In genomic region chr12:76495381-76495780, GRCm38 (mm10) we compare ENCODE assay signal across 15 mouse cellular contexts.
"Had no signal": no experiment of that assay in that cellular context is flagged by ENCODE, and none has a peak within 500 bp of the region (broad histone marks: within the 10 kb centered on the region; RNA-seq: fewer than 3 reads in every experiment).

No protein-coding gene starts in this region.

- H3K4me2 ChIP-seq: neural tube, embryonic 15.5 days; stomach, embryonic 15.5 days had no signal

- H3K36me3 ChIP-seq: neural tube, embryonic 15.5 days; stomach, embryonic 15.5 days had no signal

- H3K4me1 ChIP-seq: neural tube, embryonic 15.5 days had no signal

- H3K9ac ChIP-seq: neural tube, embryonic 15.5 days; stomach, embryonic 15.5 days had no signal

- H3K4me3 ChIP-seq: neural tube, embryonic 15.5 days; stomach, embryonic 15.5 days had no signal

- H3K9me3 ChIP-seq: neural tube, embryonic 15.5 days; stomach, embryonic 15.5 days had no signal

- DNase-seq: retina, postnatal 1 day; right cerebral cortex, adult 18-20 months; right cerebral cortex, postnatal 14 days; right cerebral cortex, postnatal 25 days; right cerebral cortex, postnatal 4 days; spleen, adult 18-20 months; thymus, adult 18-20 months; thymus, adult 2 months; thymus, postnatal 14 days; thymus, postnatal 25 days; thymus, postnatal 36 days; thymus, postnatal 4 days had no signal

- H3K27ac ChIP-seq: neural tube, embryonic 15.5 days; stomach, embryonic 15.5 days; stomach, postnatal 0 days had no signal

- H3K27me3 ChIP-seq: stomach, embryonic 15.5 days had no signal
